Mouse (Mus musculus) layer of hippocampus, adult 9-11 months (tissue): ENCODE results near the gene Nmnat1.
"Not testable (repeated sequence)": the region's sequence is repeated elsewhere in the genome, so short reads cannot be mapped to it uniquely, and the experiment has no call there.

Experiments used
- DNase-seq: peaks from one replicate; pipeline ENCODE4 v3.0.0; 2022

The Nmnat1 gene

DNA sequence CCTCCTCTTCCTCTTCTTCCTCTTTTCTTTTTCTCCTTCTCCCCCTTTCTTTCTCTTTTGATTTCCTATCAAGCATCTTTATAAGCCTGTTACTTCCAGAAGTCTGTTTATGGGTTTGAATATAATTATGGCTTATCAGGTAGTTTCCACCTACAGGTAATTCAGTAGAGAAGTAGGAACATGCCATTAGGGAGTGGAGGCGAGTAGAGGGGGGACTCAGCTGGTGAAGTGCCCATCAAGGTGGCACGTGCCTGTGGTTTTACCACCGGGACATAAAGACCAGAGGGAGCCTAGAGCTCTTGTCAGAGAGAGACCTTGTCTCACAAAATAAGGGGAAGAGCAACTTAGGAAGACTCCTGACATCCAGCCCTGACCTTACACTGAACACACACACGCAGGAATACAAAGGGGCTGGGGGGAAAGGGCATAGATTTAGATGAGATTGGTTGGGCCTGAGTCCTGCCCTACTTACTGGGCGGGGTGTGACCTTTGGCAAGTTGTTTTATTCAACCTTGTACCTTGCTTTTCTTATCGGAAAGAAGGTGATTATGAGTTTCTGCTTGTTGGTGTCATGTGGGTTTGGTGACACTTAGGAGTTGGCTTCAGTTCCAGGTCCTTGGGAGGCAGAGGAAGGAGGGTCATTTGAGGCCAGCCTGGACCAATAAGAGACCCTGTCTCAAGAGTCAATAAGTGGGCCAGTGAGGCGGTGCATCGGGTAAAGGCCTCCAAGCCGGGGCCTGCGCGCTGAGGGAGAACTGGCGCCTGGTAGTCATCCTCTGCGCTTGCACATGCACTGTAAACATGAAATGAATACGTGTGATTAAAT lies 4.6 kb upstream of the Nmnat1 start:
- no peak for DNase-seq

DNA sequence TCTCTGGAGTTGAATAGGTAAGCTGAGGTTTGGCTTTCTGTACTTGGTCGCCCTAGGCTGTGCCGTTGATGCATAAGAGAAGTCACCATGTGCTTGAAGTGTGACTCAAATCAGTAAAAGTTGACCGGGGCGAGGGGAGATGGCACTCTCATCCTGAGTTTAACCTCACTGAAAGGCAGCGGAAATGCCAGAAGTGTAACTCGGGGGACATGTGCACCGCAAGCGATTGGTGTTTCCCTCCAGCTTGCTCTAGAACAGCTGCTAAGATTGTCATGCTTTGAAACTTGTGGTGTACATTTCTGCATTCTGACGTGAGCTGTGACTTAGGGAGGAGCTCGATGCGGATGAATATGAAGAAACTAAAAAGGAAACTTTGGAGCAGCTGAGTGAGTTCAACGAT lies 2.7 kb upstream of the Nmnat1 start:
- no peak for DNase-seq

DNA sequence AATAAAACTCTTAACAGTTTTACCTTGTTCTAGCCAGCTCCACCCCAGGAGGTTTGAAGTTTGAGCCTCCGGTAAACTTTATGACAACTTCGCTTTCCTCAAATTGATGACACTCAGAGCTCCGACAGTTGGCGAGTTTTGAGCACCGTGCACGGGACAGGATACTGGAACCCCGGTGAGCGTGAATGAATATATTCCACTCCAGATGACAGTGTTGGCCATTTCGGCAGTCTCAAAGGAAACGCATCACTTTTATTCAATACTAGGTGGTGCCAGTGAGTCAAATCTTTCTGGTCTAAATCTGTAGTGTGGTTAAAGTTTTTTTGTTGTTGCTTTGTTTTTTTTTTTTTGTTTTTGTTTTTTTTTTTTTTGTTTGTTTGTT lies 814 bp upstream of the Nmnat1 start:
- DNase-seq = no peak

DNA sequence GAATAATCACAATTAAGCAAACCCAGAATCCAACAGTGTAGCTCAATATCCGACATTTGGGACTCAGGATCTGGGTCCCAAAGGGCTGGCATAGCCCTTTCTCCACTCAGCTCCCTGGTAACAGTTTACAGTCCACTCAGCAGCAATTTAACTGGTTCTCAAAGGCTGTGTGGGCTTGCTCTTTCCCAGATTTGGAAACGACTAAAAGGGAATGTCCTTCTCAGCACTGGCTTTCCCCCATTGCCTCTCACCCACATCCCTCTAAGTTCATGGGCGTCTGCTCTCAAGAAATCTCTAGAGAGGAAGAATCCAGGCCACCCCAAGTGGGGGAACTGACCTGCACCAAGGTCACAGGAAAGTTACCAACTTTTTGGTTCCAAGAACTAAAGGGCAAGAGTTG lies 436 bp downstream of the Nmnat1 start:
- DNase-seq = no peak

DNA sequence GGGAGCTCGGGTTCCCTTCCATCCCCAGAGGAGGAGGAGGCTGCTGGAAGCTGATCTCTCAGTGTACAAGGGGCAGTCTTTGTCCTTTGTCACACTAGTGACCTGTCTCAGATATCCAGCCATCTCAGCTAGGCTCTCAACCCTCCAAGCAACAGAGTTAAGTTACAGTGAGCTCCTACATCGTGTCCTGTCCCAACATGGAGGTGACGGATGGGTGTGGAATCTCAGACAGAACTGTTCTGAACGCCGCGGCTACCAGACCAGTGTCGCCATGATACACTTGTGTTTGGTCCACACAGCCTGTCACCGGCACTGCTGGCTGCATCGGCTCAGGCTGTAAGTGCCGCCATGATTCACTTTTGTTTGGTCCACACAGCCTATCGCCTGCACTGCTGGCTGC lies 7.9 kb downstream of the Nmnat1 start, which contains the start of gene Tmem274:
Gene Tmem274 (plus strand): TSS at position 301 of the 400 bp plus-strand sequence.
- DNase-seq = no peak

DNA sequence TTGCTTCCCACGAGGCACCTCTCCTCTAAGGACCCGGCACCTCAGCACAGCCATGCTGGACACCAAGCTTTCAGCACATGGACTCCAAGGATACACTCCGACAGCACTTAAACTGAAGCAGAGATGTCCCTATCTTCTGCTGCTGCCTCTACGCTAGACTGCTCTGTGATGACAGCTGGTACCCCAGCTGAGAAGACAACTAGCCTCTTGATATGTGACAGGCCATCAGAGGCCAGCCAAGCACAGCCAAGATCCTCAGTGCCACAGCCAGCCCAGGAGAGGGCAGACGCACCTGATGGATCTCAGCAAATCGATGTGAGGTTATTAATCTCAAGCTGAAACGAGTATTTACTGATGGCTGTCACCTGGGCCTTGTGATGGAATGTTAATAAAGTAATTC lies 9.9 kb downstream of the Nmnat1 start:
- DNase-seq = no peak

DNA sequence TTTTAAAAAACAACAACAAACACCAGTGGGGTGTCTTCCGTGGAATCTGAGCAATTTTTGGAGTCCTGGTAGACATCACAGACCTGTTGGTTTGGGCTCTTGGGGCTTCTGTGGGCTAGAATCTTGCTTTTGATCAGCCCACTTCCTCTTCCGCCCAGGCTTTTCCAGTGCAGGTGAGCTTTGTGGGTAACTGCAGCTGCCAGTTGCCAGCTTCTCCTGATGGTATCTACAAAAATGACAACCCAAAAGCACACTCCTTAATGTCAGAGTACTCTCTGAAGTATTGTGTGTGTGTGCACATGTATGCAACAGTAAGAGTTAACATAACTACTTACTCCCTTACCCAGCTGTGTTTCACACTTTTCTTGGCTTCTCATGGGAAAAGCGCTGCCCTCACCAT lies 15.4 kb downstream of the Nmnat1 start:
- DNase-seq = no peak

DNA sequence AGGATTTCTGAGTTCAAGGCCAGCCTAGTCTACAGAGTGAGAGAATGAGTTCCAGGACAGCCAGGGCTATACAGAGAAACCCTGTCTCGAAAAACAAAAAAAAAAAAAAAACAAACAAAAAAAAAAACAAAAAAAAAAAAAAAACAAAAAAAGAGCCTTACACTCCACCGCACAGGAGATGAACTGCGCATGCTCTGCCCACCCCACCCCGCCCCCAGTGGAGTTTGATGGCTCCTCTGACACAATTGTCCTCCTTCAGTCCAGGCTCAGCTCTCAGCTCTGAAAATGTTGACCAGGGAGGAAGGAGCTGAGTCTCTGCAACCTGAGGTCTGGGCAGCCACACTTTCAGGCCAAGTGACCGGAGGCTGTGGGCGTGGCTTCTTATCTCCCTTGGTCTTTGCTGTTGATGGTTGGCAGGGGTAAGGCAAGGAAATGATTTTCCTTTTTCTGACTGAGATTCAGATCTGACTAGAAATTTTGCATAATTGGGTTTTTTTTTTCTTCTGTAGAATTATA lies 21.5 kb downstream of the Nmnat1 start:
- DNase-seq = no peak

DNA sequence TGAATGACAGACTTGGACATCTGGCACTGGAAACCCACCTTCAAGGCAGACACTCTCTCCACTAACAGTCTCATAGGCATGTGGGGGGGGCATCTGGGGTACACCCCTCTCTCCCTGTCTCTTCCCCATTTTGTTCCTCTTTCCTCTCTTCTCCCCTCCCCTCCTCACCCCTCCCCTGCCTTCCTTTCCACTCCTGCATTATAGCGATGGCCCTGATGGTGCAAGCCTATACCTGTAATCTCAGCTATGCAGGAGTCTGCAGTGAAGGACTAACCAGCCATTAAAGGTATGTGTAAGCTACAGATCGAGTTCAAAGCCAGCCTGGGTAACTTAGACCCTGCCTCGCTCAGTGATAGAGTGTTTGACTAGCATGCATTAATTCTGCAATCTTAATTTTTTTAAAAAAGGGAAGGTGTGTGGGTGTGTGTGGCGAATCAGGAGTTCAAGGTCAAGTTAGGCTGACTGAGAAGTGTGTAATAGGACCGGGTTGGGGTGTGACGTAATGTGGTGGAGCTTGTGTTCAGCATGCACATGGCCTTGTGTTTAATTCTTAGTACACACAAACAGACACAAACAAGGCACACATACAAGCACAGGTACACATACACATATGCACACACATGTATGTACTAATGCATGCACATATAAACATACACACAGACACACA lies 22.6 kb downstream of the Nmnat1 start:
- no peak for DNase-seq

DNA sequence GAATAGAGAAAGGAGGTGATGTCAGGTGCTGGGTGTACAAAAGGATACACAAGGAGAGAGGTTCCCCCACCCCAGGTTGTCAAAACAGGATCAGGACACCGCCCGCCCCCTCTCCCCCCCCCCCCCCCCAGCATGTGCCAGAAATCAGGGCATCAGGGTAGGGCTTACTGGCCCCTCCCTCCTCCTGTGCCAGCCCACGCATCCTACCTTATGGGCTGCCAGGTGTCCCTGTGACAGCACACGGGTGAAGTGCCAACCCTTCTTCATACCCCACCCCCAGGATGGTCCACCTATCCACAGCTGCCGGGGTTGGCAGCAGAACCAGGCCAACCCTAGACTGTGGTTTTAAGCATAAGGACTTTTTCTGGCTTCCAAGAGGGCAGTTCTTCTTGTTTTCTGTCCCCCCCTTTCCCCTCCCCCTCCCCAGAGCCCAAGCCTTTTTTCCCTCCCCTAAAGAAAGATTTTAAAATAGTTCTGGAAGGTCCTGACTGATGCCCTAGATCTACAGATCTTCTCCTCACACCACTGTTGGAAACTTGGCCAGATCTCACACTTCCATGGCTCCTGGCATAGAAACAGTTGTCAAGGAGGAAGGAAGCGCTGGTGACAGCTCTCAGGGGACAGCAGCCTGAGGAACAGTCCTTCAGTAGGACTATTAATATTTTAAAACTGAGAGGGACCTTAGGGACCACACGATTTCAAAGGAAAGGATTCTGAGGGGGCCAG lies 23.3 kb downstream of the Nmnat1 start:
- no peak for DNase-seq

DNA sequence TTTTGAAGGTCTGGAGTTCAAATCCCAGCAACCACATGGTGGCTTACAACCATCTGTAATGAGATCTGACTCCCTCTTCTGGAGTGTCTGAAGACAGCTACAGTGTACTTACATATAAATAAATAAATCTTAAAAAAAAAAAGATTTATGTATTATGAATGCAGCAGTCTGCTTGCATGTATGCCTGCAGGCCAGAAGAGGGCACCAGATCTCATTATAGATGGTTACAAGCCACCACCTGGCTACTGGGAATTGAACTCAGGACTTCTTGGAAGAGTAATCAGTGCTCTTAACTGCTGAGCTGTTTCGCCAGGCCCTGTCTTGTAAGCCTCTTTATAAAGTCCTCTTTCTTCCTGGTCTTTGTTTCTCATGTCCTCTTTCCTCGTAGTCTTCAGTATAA lies 24.5 kb downstream of the Nmnat1 start:
- not testable (repeated sequence) for DNase-seq

DNA sequence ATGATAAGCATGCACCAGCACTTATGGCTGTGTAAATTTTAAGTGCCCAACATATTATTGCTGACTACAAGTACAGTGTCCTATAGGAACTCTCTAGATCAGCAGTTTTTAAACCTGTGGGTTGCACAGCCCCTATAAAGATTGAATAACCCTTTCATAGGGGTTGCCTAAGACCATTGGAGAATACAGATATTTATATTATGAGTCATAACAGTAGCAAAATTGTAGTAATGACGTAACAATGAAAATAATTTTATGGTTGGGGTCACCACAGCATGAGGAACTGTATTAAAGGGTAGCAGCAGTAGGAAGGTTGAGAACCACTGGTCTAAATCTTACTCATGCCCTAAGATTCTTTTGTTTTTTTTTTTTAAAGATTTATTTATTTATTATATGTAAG lies 25.6 kb downstream of the Nmnat1 start:
- DNase-seq = no peak

DNA sequence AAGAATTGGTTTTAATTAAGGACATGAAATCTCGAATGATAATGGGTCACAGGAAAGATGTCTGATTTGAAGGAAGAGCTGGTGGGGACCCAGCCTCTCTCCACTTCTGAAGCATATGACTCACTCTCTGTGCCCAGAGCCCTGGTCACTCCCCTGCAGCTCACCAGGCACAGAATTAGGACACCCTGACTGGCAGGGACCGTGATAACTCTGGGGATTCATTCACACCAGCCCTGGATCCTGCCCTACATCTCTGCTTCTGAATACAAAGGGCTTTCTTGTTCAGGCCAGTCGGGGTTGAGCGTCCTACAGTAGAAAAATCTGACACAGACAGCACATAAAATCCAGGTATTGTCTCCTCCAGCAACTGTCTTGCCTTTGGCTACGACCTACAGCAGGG lies 26.5 kb downstream of the Nmnat1 start:
- DNase-seq = no peak

DNA sequence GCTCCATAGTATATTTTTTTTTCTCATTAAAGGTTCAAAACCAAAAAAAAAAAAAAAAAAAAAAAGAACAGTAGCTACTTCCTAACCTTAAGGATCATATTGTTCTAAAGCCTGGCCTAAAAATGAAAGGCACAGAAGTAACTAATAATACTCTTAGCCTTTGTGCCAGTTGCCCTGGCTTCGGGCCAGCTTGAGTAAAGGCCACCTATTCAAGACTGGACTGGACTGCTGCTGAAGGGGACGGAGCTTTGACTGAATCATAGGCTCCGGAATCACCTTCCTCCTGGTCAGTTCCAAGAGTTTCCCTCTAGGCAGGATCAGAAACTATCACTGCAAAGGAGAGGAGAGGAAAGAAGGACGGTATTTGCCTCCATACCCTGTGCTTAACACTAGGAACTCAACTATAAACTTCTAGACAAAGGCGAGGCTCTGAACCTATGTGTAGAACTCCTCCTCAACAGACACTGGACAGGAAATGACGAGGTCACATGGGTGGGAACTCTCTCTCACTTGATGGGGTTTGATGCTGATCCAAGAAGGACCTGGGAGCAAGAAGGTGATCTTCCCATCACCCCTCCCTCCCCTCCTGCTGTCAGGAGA lies 27.1 kb downstream of the Nmnat1 start:
- no peak for DNase-seq

DNA sequence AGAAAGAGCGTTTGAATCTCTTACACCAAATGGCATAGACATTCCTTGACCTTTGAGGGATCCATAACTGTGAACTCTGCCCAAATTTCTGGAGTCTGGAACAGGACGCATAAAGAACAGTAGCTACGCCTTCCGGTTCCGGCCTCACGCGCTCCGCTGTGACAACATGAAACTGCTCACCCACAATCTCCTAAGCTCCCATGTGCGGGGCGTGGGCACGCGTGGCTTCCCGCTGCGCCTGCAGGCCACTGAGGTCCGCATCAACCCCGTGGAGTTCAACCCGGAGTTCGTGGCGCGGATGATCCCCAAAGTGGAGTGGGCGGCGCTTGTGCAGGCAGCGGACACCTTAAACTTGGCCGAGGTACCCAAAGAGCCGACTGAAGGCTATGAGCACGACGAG lies 27.8 kb downstream of the Nmnat1 start:
- not testable (repeated sequence) for DNase-seq

DNA sequence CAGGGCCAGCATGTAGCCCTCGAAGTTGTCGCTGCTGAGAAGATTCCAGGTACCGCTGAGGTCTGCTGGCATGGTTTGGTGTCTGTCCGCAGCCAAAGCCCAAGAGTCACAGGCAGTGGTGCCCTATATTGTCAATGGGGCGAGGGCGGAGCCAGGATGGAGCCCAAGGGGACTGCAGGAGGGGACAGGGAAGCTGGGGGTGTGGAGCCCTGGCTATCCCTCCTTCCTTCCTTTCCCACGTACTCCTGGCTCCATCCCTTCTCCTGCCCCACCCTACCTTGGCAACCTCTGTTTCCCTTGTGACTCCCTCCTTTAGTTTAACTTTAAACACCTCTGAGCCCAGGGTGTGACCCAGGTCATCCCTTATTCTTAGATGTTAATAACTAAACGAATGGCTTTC lies 30.1 kb downstream of the Nmnat1 start, which contains the start of gene Rbp7:
Gene Rbp7 (minus strand): TSS at position 100 of the 400 bp plus-strand sequence.
- no peak for DNase-seq

DNA sequence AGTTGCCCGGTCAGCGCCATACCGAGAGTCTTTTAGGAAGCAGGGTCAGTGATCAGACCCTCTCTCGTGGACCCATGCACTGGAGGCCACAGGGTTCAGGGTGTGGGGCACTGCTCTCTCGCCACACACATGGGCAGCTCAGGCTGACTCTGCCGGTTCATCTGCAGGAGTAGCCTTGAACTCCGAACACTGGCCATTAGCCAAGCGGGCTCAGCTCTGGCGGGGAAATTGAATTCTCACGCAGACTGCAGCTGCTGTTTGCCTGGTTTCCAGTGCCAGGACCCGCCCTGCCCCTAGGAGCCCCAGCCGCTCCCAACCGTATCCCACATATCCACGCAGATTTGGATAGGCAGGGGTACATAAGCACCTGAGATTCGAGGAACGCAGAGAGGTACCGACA lies 30.7 kb downstream of the Nmnat1 start:
- DNase-seq = no peak

DNA sequence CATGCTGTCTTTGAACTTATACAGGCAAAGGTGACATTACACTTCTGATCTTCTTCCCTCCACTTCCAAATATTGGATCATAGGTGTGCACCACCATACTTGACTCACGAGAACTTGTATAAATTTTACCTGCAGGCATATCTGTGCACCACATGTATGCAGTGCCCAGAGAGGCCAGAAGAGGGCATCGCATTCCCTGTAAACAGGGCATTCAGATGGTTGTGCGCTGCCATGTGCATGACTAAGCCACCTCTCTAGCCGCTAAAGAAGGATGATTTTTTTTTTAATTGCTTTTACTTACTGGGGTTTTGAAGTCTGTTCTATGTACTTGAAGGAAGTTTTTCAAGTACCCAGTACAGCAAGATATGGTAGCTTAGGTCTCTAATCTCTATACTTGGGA lies 31.3 kb downstream of the Nmnat1 start:
- DNase-seq = no peak

DNA sequence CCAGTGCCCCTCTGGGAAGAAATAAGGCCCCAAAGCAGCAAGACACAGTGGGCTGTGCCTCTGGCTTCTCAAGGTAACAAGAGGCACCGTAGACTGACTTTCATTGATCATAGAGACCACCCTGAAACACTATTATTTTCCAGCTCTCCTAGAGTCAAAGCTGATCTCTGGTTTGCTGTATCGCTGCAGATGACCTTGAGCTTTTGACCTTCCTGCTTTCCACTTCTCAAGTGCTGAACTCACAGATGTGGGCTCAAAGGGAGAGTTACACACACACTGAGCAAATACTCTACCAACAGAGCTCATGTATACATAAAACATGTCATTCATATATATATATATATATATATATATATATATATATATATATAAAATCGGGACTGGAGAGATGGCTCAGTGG lies 34.4 kb downstream of the Nmnat1 start:
- no peak for DNase-seq

DNA sequence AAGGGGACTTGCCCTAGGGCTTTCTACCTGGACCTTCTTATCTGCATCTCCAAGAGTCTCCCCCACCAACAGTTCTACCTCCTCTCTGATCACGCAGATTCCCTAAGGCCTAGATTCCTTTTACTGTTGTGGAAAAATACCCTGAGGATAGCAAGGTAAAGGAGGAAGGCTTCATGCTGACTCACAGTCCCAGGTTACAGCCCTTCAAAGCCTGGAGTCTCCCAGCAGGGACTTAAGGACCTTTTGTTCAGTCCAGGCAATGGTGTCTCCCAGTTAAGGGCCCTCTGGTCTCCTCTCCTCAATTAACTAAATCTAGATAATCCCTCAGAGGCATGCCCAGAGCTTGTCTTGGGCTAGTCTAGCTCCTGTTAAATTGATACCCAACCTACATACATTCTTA lies 38.7 kb downstream of the Nmnat1 start:
- DNase-seq = no peak

DNA sequence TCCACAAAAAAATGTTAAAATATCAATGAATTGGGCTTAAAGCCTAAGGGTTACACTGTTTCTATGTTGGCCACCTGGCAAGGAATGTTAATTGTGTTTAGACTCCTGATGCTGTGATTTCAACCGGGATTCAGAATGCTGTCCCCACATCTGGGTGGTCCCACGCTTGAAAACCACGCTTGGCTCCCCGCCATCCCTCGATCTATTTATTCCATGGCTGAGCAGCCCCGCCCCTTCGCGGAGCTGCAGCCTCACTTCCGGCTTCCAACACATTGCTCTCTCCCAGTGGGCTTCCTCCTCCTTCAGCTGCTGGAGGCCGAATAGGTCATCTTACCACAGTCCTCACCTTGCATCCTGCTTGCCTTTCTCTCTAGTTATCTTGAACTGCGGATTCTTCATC lies 39.1 kb downstream of the Nmnat1 start:
- peak; percentile 37 for DNase-seq

DNA sequence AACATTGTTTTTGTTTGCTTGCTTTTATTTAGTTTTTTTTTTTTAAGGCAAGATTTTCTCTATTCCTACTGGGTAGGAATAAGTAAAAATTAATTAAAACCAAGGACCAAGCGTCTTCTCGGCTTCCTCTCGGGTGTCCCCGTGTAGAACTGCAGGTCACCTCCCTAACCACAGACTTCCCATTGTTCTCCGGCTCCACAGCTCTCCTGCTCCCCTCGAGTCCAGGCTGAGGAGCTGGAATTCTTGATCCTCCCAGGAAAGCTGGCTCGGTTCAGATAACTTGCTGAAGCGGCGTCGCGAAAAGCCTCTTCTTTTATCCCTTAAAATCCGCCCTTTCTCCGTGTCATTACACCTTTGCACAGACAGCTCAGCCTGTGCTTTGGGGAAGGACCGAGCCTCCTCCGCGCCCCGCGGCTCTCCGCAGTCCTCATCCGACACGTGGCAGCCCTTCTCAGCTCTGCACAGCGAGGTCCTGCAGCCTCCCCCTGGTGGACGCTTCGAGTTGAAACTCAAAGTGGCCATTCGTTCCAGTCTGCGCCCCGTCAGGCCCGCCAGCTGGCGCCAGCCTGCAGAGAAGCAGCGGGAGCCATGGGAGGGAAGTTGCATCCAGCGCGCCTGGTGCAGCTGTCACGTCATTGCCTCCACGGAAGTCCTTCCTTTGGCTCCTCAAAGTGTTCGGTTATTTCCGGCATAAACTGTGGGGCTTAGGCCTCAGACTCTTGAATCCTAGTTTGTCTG lies 39.9 kb downstream of the Nmnat1 start:
- DNase-seq = peak; percentile 89
